Mouse (Mus musculus) forebrain, embryonic 13.5 days (tissue): ENCODE measurements around the gene Dgki. TPM values are rescaled to one million over a fixed set of nuclear protein-coding genes. Genes with fewer than 3 reads are reported as not detected.

Source experiments
- ATAC-seq: fragments of 200-750 bp; cut with Nextera tagmentation; 2 replicates; pipeline ENCODE4 v1.8.0; 2017
- H3K27ac ChIP-seq: fragments of 300-500 bp; sonication (generic); 2 replicates; pipeline ENCODE4 v1.5.1; 2015; ENCODE audit warnings: inconsistent platforms, mild to moderate bottlenecking, moderate library complexity
- H3K27me3 ChIP-seq: fragments of 300-500 bp; sonication (generic); 2 replicates; pipeline ENCODE4 v1.6.1; 2015; ENCODE audit warnings: mild to moderate bottlenecking, inconsistent platforms
- H3K36me3 ChIP-seq: fragments of 300-500 bp; sonication (generic); 2 replicates; pipeline ENCODE4 v1.6.1; 2015; ENCODE audit warnings: mild to moderate bottlenecking, inconsistent platforms; ENCODE audit not compliant: poor library complexity, severe bottlenecking
- H3K4me1 ChIP-seq: fragments of 300-500 bp; sonication (generic); 2 replicates; pipeline ENCODE4 v1.6.1; 2015; ENCODE audit warnings: inconsistent platforms
- H3K4me2 ChIP-seq: fragments of 300-500 bp; sonication (generic); 2 replicates; pipeline ENCODE4 v1.6.1; 2015; ENCODE audit warnings: inconsistent platforms, mild to moderate bottlenecking, moderate library complexity
- H3K4me3 ChIP-seq: fragments of 300-500 bp; sonication (generic); 2 replicates; pipeline ENCODE4 v1.5.1; 2015; ENCODE audit warnings: mild to moderate bottlenecking, inconsistent platforms
- H3K9ac ChIP-seq: fragments of 300-500 bp; sonication (generic); 2 replicates; pipeline ENCODE4 v1.6.1; 2015; ENCODE audit warnings: mild to moderate bottlenecking, inconsistent platforms
- H3K9me3 ChIP-seq: fragments of 300-500 bp; sonication (generic); replicated peaks from 2 replicates; pipeline ENCODE4 v1.6.1; 2016; ENCODE audit warnings: inconsistent platforms
- WGBS: fragments of 180-500 bp; shearing (Covaris S2); methylation state at CpG from one replicate; pipeline ENCODE4 v1.1.7; 2015; 5-methylcytosine and 5-hydroxymethylcytosine counted together
- polyA plus RNA-seq: library from polyadenylated mRNA; unstranded; fragments of >200 nt; fragmentation: Nextera tagmentation; extraction: Ambion mirVana; gene quantifications from 2 replicates; pipeline ENCODE4 v1.2.1, GENCODE M21; 2015

Gene Dgki
- 3.8 and 4.3 TPM in 2 replicates for polyA plus RNA-seq

DNA sequence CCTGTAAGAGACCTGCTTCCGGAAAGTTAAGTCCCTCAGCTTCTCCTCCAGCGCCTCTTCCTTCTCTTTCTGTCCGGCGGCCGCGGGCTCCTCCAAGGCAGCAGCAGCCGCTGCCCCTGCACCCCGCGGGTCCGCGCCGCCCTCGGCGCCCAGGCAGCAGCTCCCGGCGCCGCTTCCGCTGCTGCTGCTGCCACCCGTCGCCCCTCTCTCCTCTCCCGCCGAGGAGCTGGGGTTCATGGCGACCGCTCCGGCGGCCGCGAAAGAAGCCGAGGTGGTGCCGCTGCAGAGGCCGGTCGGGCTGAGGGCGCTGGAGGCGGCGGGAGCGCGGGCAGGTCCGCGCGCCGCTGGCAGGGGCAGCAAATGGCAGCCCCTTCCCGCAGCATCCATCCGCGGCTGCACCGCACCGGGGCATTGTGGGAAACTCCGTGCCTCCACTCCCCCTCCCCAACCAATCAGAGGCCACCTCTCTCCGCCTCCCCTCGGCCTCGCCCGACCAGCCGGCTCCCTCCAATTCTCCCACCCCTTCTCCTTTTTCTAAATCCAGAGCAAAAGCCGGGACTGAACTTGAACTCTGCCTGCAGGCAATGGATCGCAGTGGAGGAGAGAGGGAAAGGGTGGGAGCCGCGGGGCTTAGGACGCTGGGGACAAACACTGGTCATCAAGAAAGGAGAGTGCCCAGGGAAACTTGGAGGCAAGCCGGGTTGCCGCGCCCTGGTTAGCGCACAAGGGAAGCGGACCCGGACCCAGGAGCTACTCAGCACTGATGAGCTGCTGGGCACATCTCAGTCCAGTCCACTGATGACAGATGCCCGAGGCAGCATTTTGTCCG, at the start of gene Dgki:
Gene Dgki, minus strand, starts transcription at position 623 of the 829 bp plus-strand sequence.
- Histone ChIP-seq H3K9ac (peak within 1 kb of the TSS; percentile 87), H3K9me3 (no peaks in the 10 kb centered on the region), H3K4me1 (peaks cover 33% of the 10 kb centered on the region), H3K27ac (peak within 1 kb of the TSS; percentile 51), H3K27me3 (peaks cover 27% of the 10 kb centered on the region; the same call in 1 of the 2 replicates), H3K4me2 (peak within 1 kb of the TSS; percentile 88), H3K4me3 (peak within 1 kb of the TSS; percentile 83), H3K36me3 (no peaks in the 10 kb centered on the region)
- WGBS: under 1% methylated on average over 63 of the region's 65 CpGs
- peak; percentile 98 for ATAC-seq

DNA sequence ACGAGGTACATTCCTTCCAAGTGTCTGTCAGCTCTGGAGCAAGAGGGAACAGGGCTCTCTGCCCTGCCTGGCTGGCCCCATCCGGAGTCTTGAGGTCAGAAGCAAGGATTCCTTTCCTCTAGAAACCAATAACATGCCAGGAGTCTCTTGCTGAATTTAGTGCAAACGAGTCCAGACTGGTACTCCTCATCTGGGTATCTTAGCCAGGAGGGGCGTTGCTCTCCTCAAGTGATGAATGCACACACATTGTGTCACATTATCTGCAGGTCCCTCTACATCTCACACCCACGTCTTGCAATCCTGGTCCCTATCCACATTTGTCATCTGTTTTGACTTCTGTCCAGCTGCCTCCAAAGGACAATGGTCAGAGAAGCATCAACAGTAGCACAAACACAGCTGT, 47.6 kb upstream of the Dgki start:
- Histone ChIP-seq H3K4me2 (no peak overlapping the region), H3K27ac (no peak overlapping the region), H3K9ac (no peak overlapping the region), H3K36me3 (no peaks in the 10 kb centered on the region), H3K27me3 (no peaks in the 10 kb centered on the region), H3K4me3 (no peak overlapping the region), H3K9me3 (no peaks in the 10 kb centered on the region), H3K4me1 (no peaks in the 10 kb centered on the region)
- 83% methylated on average over 5 of the region's 5 CpGs for WGBS
- no peak for ATAC-seq

DNA sequence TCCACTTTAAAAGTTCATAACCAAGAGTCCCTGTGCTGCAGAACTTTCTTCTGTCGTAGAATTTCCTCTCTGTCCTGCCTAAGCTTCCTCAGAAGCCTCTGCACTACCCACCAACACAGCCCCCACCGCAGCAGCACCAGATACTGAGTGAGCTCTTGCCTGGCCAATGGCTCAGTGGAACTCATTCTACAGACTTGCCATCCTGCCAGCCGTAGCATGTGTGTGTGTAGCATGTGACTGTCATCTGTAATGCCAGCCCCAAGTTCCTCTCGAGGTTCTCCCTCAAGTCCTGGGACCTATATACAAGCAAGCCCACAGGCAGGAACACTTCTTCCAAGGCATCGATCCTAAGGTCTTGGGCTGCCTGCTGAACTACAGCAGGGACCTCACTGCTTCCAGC, 38.1 kb upstream of the Dgki start:
- Histone ChIP-seq H3K4me1 (peaks cover 15% of the 10 kb centered on the region), H3K27ac (no peak overlapping the region)

DNA sequence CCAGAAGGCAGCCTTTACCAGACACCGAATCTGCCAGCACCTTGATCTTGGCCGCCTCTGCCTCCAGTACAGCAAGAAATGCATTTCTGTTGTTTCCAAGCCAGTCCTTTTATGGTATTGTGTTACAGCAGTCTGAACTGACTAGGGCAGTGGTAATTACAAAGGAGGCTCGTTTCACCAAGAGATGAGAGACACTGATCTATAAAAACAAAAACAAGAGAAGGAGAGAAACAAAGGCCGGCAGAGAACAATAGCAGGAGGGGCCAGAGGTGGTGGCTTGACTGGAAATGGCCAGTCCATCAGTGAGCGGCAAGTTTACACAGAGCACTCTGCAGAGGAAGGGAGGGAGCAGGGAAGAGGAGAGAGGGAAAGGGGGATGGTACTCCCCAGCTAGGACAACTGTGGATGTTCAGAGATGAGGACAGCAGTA, 36.9 kb upstream of the Dgki start:
- H3K36me3 ChIP-seq: no peaks in the 10 kb centered on the region
- WGBS: 5% methylated on average over 5 of the region's 5 CpGs
- H3K27ac ChIP-seq: no peak overlapping the region
- H3K4me1 ChIP-seq: peaks cover 15% of the 10 kb centered on the region
- no peak overlapping the region for H3K9ac ChIP-seq
- peak overlapping the region; percentile 9; the same call in 1 of the 2 replicates for H3K4me2 ChIP-seq
- H3K9me3 ChIP-seq: no peaks in the 10 kb centered on the region
- ATAC-seq: peak; percentile 43
- no peak overlapping the region for H3K4me3 ChIP-seq
- no peaks in the 10 kb centered on the region for H3K27me3 ChIP-seq

More for the DNA sequence above, 38.1 kb upstream of the Dgki start:
- WGBS: 84% methylated on average over 5 of the region's 5 CpGs
- no peaks in the 10 kb centered on the region for H3K36me3 ChIP-seq
- no peak overlapping the region for H3K9ac ChIP-seq
- no peak overlapping the region for H3K4me3 ChIP-seq
- ATAC-seq: no peak
- H3K27me3 ChIP-seq: no peaks in the 10 kb centered on the region
- no peaks in the 10 kb centered on the region for H3K9me3 ChIP-seq
- H3K4me2 ChIP-seq: no peak overlapping the region

DNA sequence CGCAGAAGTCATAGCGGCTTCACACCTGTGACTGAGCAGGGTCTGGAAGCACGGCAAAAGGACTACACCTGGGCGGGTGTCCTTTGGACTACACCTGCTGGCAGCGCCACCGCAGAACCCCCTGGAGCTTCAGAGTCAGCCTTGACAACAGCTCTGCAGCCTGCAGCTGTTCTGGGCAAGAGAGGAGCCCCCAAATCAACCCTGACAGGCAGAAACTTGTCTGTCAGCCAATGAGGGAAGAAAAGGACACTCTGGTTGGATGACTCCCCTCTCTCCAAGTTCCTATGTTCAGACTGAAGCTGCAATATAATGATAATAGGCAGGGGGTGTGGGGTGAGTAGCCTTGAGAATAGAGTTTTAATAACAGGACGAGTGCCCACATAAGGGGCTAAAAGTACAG, 36.4 kb upstream of the Dgki start:
- ATAC-seq: peak; percentile 37
- Histone ChIP-seq H3K9me3 (no peaks in the 10 kb centered on the region), H3K36me3 (no peaks in the 10 kb centered on the region), H3K4me1 (peaks cover 15% of the 10 kb centered on the region), H3K9ac (no peak overlapping the region), H3K27me3 (no peaks in the 10 kb centered on the region), H3K4me3 (no peak overlapping the region), H3K4me2 (no peak overlapping the region), H3K27ac (no peak overlapping the region)
- 54% methylated on average over 7 of the region's 7 CpGs for WGBS

DNA sequence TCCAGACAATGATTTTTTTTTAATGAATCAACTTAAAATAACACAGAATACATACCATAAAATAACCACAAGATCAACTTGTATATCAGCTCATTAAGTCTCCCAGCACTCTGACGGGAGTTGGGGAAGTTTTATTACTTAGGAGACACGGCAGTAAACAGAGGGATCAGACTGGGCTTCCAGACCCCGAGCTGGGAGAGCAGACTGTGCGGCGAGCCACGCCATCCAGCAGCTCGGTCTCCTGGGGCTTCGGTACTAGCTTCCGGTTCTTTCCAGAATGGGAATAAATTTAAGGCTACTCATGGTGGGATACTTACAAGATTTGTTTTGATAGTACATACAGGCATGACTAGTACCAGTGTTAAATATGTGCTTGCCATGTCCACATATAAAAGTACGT, 32.9 kb upstream of the Dgki start:
- Histone ChIP-seq H3K4me3 (no peak overlapping the region), H3K9ac (no peak overlapping the region), H3K4me2 (no peak overlapping the region), H3K27me3 (no peaks in the 10 kb centered on the region), H3K27ac (no peak overlapping the region), H3K36me3 (no peaks in the 10 kb centered on the region), H3K9me3 (no peaks in the 10 kb centered on the region), H3K4me1 (peaks cover 47% of the 10 kb centered on the region)
- 84% methylated on average over 10 of the region's 10 CpGs for WGBS
- no peak for ATAC-seq

DNA sequence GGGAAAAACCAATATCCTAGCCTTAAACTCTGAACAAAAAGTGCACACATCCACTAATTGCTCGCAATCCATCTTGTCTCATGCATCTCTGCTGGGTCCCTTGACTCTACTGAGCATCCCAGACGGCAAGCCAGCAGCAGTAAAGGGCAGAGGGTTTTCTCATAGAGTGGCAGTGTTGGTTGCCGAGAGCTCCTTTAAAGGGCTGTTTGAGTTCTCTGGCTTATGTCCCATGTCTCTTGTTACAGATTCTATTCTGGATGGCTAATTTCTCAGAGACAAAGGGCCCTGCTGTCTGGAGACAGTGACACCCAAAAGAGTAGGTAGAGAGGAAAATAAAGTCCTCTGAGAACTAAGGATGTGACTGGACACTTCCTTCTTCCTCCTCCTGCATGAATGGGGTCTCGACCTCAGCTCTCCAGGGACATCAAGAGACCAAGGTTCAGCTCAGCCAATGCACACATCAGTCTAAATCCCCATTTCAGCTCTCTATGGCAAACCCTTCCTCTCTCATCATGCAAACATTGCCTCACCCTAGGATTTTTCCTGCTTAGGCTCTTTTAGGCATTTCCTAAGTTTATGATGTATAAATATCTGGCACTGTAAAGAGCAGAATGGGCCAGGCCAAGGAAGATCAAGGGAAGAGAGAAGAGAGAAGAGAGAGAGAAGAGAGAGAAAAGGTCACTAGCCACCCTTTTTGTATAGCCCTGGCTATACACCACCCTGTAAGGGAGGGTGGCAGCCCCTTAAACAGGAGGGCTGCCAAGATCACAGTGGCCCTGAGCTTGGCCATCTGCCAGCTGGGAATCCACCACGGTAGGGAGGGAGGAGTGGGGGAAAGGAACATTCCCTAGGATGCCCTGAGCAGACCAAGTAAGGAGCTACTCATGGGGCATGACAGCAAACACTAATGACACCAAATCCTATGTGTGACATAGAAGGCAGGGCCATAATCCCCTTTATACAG, 30.2 kb upstream of the Dgki start:
- H3K4me3 ChIP-seq: no peak overlapping the region
- no peaks in the 10 kb centered on the region for H3K9me3 ChIP-seq
- 26% methylated on average over 5 of the region's 5 CpGs for WGBS
- peaks cover 46% of the 10 kb centered on the region for H3K4me1 ChIP-seq
- no peak overlapping the region for H3K9ac ChIP-seq
- no peaks in the 10 kb centered on the region for H3K27me3 ChIP-seq
- peak; percentile 58 for ATAC-seq
- H3K4me2 ChIP-seq: no peak overlapping the region
- peak overlapping the region; percentile 40; the same call in 1 of the 2 replicates for H3K27ac ChIP-seq
- no peaks in the 10 kb centered on the region for H3K36me3 ChIP-seq

DNA sequence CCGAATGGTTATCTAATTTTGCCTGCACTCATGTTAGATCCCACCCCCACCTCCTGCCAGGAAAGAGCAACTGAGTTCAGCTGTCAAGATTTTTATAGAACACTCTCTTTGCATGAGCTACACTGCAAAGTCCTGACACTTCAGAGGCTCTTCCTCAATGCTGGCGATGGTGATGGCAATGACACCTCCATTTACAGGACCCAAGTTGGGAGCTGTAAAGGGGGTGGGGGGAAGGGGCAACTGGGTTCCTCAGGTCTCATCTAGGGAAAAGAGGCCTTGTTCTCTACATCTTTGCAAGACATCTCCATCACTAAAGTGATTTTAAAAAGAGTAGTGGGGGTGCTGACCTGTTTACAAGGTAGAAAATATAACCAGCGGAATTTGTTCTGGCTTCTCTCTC, 29.4 kb upstream of the Dgki start:
- WGBS: 86% methylated on average over 3 of the region's 3 CpGs
- ATAC-seq: no peak

DNA sequence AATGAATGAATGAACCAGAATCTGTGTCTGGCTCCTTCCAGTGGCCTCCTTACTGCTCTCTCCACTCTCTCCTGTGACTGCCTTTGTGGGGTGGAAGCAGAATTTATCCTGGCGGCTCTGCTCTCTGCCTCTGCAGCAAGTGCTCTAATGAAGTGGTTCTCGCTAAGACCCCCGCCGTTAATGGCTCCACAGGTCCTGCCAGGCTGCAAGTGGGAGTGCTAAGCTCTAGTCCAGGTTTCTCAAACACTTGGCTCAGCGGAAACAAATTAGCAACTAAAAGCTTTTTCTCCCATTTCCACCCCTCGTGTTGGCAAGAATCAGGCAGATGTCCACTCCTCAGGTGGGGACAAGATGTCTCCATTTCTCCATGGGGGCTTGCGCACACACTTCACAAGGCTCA, 28.7 kb upstream of the Dgki start:
- Histone ChIP-seq H3K27ac (no peak overlapping the region), H3K9ac (no peak overlapping the region), H3K9me3 (no peaks in the 10 kb centered on the region), H3K4me2 (no peak overlapping the region), H3K36me3 (no peaks in the 10 kb centered on the region), H3K4me3 (no peak overlapping the region), H3K4me1 (peaks cover 46% of the 10 kb centered on the region), H3K27me3 (no peaks in the 10 kb centered on the region)
- no peak for ATAC-seq
- 22% methylated on average over 7 of the region's 7 CpGs for WGBS

More for the DNA sequence above, 29.4 kb upstream of the Dgki start:
- Histone ChIP-seq H3K4me2 (no peak overlapping the region), H3K9me3 (no peaks in the 10 kb centered on the region), H3K27ac (no peak overlapping the region), H3K4me3 (no peak overlapping the region), H3K36me3 (no peaks in the 10 kb centered on the region), H3K27me3 (no peaks in the 10 kb centered on the region), H3K4me1 (peaks cover 46% of the 10 kb centered on the region), H3K9ac (no peak overlapping the region)

DNA sequence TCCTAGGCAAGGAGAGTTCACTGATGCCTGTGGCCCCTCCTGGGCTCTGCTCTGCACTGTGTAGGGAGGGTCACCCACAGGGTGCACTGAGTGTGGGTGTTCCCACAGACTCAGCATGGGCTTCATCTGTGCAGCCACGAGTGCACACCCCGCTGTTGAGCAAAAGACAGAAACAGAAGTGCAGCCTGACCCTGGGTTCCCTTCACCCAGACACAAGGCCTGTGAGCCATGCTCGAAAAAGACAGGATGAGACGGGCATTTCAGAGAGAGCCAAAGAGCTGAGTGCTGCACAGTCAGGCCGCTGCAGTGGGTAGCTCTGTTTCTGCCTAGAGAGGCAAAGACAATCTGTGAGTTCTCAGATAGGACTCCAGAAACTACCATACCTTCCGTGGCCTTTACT, 27.5 kb upstream of the Dgki start:
- H3K9ac ChIP-seq: no peak overlapping the region
- no peak overlapping the region for H3K4me2 ChIP-seq
- WGBS: 51% methylated on average over 6 of the region's 6 CpGs
- no peaks in the 10 kb centered on the region for H3K27me3 ChIP-seq
- H3K27ac ChIP-seq: no peak overlapping the region
- peaks cover 46% of the 10 kb centered on the region for H3K4me1 ChIP-seq
- no peak for ATAC-seq
- no peaks in the 10 kb centered on the region for H3K36me3 ChIP-seq
- H3K9me3 ChIP-seq: no peaks in the 10 kb centered on the region
- no peak overlapping the region for H3K4me3 ChIP-seq

DNA sequence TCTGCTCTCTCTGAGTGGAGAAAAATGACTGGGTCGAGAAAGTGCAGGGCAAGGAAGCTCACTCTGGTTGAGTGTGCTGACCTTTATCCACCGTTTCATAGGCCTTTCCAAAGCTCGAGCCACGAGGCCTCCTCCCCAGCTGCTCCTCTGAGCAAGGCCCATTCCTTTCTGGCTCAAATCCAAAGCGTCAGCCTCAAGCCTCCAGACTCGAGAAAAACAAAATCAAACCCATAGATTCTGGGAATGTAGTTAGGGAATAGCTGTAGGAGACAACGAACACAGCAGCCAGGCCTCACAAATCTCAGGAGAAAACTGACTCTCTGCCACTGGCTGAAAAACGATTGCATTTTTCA, 26.6 kb upstream of the Dgki start:
- WGBS: 37% methylated on average over 8 of the region's 8 CpGs
- Histone ChIP-seq H3K9ac (no peak overlapping the region), H3K36me3 (no peaks in the 10 kb centered on the region), H3K4me2 (no peak overlapping the region), H3K4me3 (no peak overlapping the region), H3K27ac (no peak overlapping the region), H3K9me3 (no peaks in the 10 kb centered on the region), H3K27me3 (no peaks in the 10 kb centered on the region), H3K4me1 (peaks cover 46% of the 10 kb centered on the region)
- no peak for ATAC-seq
